Mouse (Mus musculus): ENCODE results near the gene Atxn7. TPM values are rescaled to one million over a fixed set of nuclear protein-coding genes. Genes with fewer than 3 reads are reported as not detected.

Gene Atxn7
- polyA plus RNA-seq, 1 experiment, result 2.3 TPM

DNA sequence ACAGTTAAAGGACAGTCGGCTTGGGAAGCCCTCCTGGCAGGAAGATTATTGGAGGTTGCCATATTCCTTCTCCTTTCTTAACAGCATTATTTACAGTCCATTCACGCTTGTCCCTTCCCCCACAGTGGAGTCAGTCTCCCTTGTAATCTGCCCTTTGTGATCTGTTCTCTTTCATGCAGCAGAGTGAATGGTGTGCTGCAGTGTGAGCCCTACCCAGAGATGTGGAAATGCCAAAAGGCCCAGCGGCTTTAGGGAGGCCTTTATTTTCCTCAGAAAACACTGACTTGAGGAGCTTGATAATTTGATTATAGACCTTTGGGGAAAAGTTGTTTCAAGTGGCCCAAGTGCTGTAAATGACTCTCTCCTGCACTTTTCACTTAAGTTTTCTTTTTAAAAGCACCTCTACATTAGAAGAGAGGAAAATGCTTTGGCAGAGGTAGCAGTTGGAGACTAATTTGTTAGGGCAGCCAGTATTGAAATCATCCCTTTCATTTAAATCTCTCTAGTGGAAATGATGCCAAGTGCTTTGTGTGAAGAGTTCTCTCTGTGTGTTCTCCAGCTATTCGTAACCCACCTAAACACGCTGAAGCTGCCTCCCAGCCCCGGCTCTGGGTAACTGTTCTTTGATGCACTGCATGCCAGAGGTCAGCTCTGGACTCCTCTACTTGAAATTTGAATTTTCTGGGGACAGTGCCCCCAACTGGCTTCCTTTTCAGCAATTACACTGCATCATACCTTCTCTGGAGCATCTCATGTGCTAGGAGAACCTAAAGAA, 109.5 kb downstream of the Atxn7 start:
- TF ChIP-seq GATA1 (IDR thresholded peaks at IDR 0.05; ENCODE audit: borderline replicate concordance, low read length) (no peak), FLI1 (IDR thresholded peaks at IDR 0.05; ENCODE audit: low read length) (no peak)
- no peaks in the 10 kb centered on the region for H3K27me3 ChIP-seq (replicated peaks)
- peaks cover 34% of the 10 kb centered on the region for H3K4me1 ChIP-seq
- no peaks in the 10 kb centered on the region for H3K9me3 ChIP-seq
- no peak overlapping the region for H3K4me3 ChIP-seq (replicated peaks)
- H3K36me3 ChIP-seq (replicated peaks; ENCODE audit: low read length), result peaks cover 30% of the 10 kb centered on the region

DNA sequence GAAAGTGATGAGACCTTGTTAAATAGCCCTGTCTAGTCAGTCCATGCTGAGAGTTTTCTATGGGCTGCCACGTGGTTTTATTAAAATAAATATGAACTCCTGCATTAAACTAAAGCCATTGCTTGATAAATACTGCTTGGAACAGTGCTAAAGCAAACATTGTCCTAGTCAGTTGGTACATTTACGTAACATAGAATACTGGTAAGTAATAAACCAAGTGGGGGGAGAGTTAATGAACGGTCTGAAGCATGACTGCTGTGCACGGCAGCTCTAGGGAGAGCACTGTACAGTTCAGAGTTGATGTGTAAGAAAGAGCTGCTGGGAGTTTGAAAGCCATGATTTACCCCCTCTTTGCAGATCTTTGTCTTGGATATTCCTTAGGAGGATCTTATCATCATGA, 110.2 kb downstream of the Atxn7 start:
- Histone ChIP-seq H3K9me3 (no peaks in the 10 kb centered on the region), H3K36me3 (replicated peaks; ENCODE audit: low read length) (peaks cover 30% of the 10 kb centered on the region)

DNA sequence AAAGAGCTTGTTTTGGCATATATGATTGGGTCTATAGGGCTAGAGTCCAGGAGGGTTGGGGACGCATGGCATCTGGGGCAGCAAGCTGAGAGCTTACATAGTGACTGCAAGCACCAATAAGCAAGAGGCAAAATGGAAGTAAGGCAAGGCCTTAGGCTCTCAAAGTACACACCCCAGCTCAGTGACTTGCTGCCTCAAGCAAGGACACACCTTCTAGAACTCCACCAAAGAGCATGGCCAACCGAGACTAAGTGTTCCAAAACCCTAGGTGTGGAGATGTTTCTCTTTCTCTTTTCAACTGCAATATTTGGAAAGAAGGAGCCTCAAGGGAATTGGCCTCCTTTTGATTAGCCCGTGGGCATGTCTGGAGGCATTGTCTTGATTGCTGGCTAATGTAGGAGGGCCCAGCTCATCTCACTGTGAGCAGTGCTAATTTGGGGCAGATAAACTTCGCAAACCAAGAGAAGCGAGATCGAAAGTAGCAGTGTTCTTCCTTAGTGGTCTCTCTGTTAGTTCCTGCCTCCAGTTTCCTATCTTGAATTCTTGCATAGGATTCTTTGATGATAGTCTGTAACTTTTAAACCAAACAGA, 119.5 kb downstream of the Atxn7 start:
- TF ChIP-seq FLI1 (IDR thresholded peaks at IDR 0.05; ENCODE audit: low read length) (no peak), GATA1 (IDR thresholded peaks at IDR 0.05; ENCODE audit: borderline replicate concordance, low read length) (no peak)
- Histone ChIP-seq H3K4me1 (peaks cover 31% of the 10 kb centered on the region), H3K27me3 (replicated peaks) (no peaks in the 10 kb centered on the region), H3K4me3 (replicated peaks) (no peak overlapping the region), H3K9me3 (no peaks in the 10 kb centered on the region), H3K36me3 (replicated peaks; ENCODE audit: low read length) (peaks cover 13% of the 10 kb centered on the region)

More for the DNA sequence above, 110.2 kb downstream of the Atxn7 start:
- Histone ChIP-seq H3K27me3 (replicated peaks) (no peaks in the 10 kb centered on the region), H3K4me3 (replicated peaks) (no peak overlapping the region), H3K4me1 (peaks cover 31% of the 10 kb centered on the region)
- TF ChIP-seq GATA1 (IDR thresholded peaks at IDR 0.05; ENCODE audit: borderline replicate concordance, low read length), result no peak
- no peak for TF ChIP-seq FLI1 (IDR thresholded peaks at IDR 0.05; ENCODE audit: low read length)

DNA sequence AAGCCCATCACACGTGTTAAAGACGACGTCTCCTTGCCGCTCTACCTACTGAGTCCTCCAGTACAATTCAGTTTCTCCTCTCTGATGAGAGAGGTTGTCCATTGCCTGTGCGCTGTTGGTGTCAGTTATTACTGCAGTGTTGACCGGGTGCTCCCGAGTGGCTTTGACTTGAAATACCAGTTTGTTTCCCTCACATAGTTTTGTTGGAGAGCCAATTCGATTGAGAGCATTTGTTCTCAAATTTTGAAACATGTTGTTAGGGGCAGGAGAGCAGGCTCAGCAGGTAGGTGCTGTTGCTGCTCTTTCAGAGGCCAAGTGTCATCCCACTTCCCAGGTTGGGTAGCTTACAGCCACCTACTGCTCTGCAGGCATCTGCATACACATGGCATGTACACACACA, 122.6 kb downstream of the Atxn7 start:
- H3K4me3 ChIP-seq (replicated peaks), result no peak overlapping the region
- peaks cover 5% of the 10 kb centered on the region for H3K36me3 ChIP-seq (replicated peaks; ENCODE audit: low read length)
- H3K27me3 ChIP-seq (replicated peaks), result no peaks in the 10 kb centered on the region
- no peaks in the 10 kb centered on the region for H3K9me3 ChIP-seq
- no peak for TF ChIP-seq GATA1 (IDR thresholded peaks at IDR 0.05; ENCODE audit: borderline replicate concordance, low read length)
- TF ChIP-seq FLI1 (IDR thresholded peaks at IDR 0.05; ENCODE audit: low read length), result no peak
- peaks cover 52% of the 10 kb centered on the region for H3K4me1 ChIP-seq

- peaks cover 33% of the 10 kb centered on the region for H3K36me3 ChIP-seq (replicated peaks; ENCODE audit: low read length)
- no peaks in the 10 kb centered on the region for H3K27me3 ChIP-seq (replicated peaks)
- H3K4me1 ChIP-seq, result peaks cover 46% of the 10 kb centered on the region
- TF ChIP-seq GATA1 (IDR thresholded peaks at IDR 0.05; ENCODE audit: borderline replicate concordance, low read length) (no peak), FLI1 (IDR thresholded peaks at IDR 0.05; ENCODE audit: low read length) (no peak)
- H3K4me3 ChIP-seq (replicated peaks), result no peak overlapping the region
- no peaks in the 10 kb centered on the region for H3K9me3 ChIP-seq
These were observed 125.5 kb downstream of the Atxn7 start for GRCm38 (mm10) chr14:14086711-14087263.

GRCm38 (mm10) chr14:14087348-14087747, 126.1 kb downstream of the Atxn7 start:
- TF ChIP-seq FLI1 (IDR thresholded peaks at IDR 0.05; ENCODE audit: low read length), result no peak
- no peak for TF ChIP-seq GATA1 (IDR thresholded peaks at IDR 0.05; ENCODE audit: borderline replicate concordance, low read length)
- Histone ChIP-seq H3K4me3 (replicated peaks) (no peak overlapping the region), H3K4me1 (peaks cover 41% of the 10 kb centered on the region), H3K27me3 (replicated peaks) (no peaks in the 10 kb centered on the region), H3K36me3 (replicated peaks; ENCODE audit: low read length) (peaks cover 39% of the 10 kb centered on the region), H3K9me3 (no peaks in the 10 kb centered on the region)

GRCm38 (mm10) chr14:14088016-14088791, 127.0 kb downstream of the Atxn7 start:
- Histone ChIP-seq H3K36me3 (replicated peaks; ENCODE audit: low read length) (peaks cover 47% of the 10 kb centered on the region), H3K27me3 (replicated peaks) (no peaks in the 10 kb centered on the region), H3K4me1 (peaks cover 37% of the 10 kb centered on the region), H3K9me3 (no peaks in the 10 kb centered on the region), H3K4me3 (replicated peaks) (peak overlapping the region; percentile 88)
- TF ChIP-seq FLI1 (IDR thresholded peaks at IDR 0.05; ENCODE audit: low read length) (no peak), GATA1 (IDR thresholded peaks at IDR 0.05; ENCODE audit: borderline replicate concordance, low read length) (no peak)

- Histone ChIP-seq H3K36me3 (replicated peaks; ENCODE audit: low read length) (peaks cover 59% of the 10 kb centered on the region), H3K9me3 (no peaks in the 10 kb centered on the region), H3K4me3 (replicated peaks) (no peak overlapping the region), H3K27me3 (replicated peaks) (no peaks in the 10 kb centered on the region), H3K4me1 (peaks cover 42% of the 10 kb centered on the region)
- no peak for TF ChIP-seq FLI1 (IDR thresholded peaks at IDR 0.05; ENCODE audit: low read length)
- no peak for TF ChIP-seq GATA1 (IDR thresholded peaks at IDR 0.05; ENCODE audit: borderline replicate concordance, low read length)
These were observed 129.3 kb downstream of the Atxn7 start for GRCm38 (mm10) chr14:14090571-14090970.

- Histone ChIP-seq H3K4me1 (peaks cover 15% of the 10 kb centered on the region; the same call in 1 of the 2 replicates), H3K36me3 (replicated peaks; ENCODE audit: low read length) (peaks cover 78% of the 10 kb centered on the region), H3K27me3 (replicated peaks) (no peaks in the 10 kb centered on the region), H3K9me3 (no peaks in the 10 kb centered on the region), H3K4me3 (replicated peaks) (no peak overlapping the region)
- TF ChIP-seq GATA1 (IDR thresholded peaks at IDR 0.05; ENCODE audit: borderline replicate concordance, low read length) (no peak), FLI1 (IDR thresholded peaks at IDR 0.05; ENCODE audit: low read length) (no peak)
These were observed 137.2 kb downstream of the Atxn7 start for GRCm38 (mm10) chr14:14098330-14098980.
